In genomic region chr5:115340007-115340406, GRCm38 (mm10) we compare ENCODE assay signal across 9 mouse cellular contexts. TPM values are rescaled to one million over a fixed set of nuclear protein-coding genes. Genes with fewer than 3 reads are reported as not detected.
A peak's percentile ranks its signal among the peaks of the same experiment; 100 is the strongest.
DNase-seq lines count a peak whose midpoint lies in the region; ATAC-seq lines count a peak whose summit lies in the region.
"Had no signal": no experiment of that assay in that cellular context is flagged by ENCODE, and none has a peak within 500 bp of the region (broad histone marks: within the 10 kb centered on the region; RNA-seq: fewer than 3 reads in every experiment).

No protein-coding gene starts in this region.

- H3K27ac ChIP-seq in kidney, embryonic 14.5 days (ENCODE audit: low read depth, low read length), result no peak overlapping the region
- H3K27ac ChIP-seq in embryonic facial prominence, embryonic 12.5 days, result no peak overlapping the region
- no peak overlapping the region for H3K27ac ChIP-seq in intestine, embryonic 14.5 days (ENCODE audit: low read depth)
- no peak overlapping the region for H3K27ac ChIP-seq in midbrain, embryonic 16.5 days (ENCODE audit: low read length)

- peak overlapping the region; percentile 66 for H3K4me2 ChIP-seq in kidney, embryonic 14.5 days (replicated peaks; ENCODE audit: low read depth, low read length)
- peak overlapping the region; percentile 71 for H3K4me2 ChIP-seq in embryonic facial prominence, embryonic 12.5 days (replicated peaks)
- H3K4me2 ChIP-seq in intestine, embryonic 14.5 days (ENCODE audit: low read length), result peak overlapping the region; percentile 56
- peak overlapping the region; percentile 73 for H3K4me2 ChIP-seq in midbrain, embryonic 16.5 days (ENCODE audit: low read length)

- H3K4me1 ChIP-seq in kidney, embryonic 14.5 days (ENCODE audit: control insufficient read depth, insufficient read depth, low read length), result peaks cover 13% of the 10 kb centered on the region
- H3K4me1 ChIP-seq in embryonic facial prominence, embryonic 12.5 days, result peaks cover 15% of the 10 kb centered on the region
- H3K4me1 ChIP-seq in intestine, embryonic 14.5 days (replicated peaks; ENCODE audit: control insufficient read depth, insufficient read depth, low read length), result peaks cover 18% of the 10 kb centered on the region
- peaks cover 24% of the 10 kb centered on the region for H3K4me1 ChIP-seq in midbrain, embryonic 16.5 days (ENCODE audit: control insufficient read depth, insufficient read depth, low read length)

- H3K4me3 ChIP-seq in kidney, embryonic 14.5 days (ENCODE audit: low read length), result peak overlapping the region; percentile 61
- H3K4me3 ChIP-seq in embryonic facial prominence, embryonic 12.5 days, result peak overlapping the region; percentile 89
- peak overlapping the region; percentile 96 for H3K4me3 ChIP-seq in intestine, embryonic 14.5 days (ENCODE audit: low read depth, low read length)
- H3K4me3 ChIP-seq in midbrain, embryonic 16.5 days (ENCODE audit: low read depth, low read length), result peak overlapping the region; percentile 84

- peaks cover 38% of the 10 kb centered on the region for H3K36me3 ChIP-seq in kidney, embryonic 14.5 days (ENCODE audit: control insufficient read depth, insufficient read depth, low read length)
- H3K36me3 ChIP-seq in embryonic facial prominence, embryonic 12.5 days, result peaks cover 50% of the 10 kb centered on the region
- peaks cover 45% of the 10 kb centered on the region for H3K36me3 ChIP-seq in intestine, embryonic 14.5 days (ENCODE audit: control insufficient read depth, insufficient read depth, low read length)
- peaks cover 24% of the 10 kb centered on the region for H3K36me3 ChIP-seq in midbrain, embryonic 16.5 days (ENCODE audit: control insufficient read depth, insufficient read depth, low read length)

- H3K27me3 ChIP-seq in kidney, embryonic 14.5 days (ENCODE audit: control insufficient read depth, insufficient read depth, low read length), result no peaks in the 10 kb centered on the region
- no peaks in the 10 kb centered on the region for H3K27me3 ChIP-seq in embryonic facial prominence, embryonic 12.5 days
- no peaks in the 10 kb centered on the region for H3K27me3 ChIP-seq in intestine, embryonic 14.5 days (replicated peaks; ENCODE audit: control insufficient read depth, insufficient read depth, low read length)
- no peaks in the 10 kb centered on the region for H3K27me3 ChIP-seq in midbrain, embryonic 16.5 days (ENCODE audit: control insufficient read depth, insufficient read depth, low read depth, low read length)

- 27% methylated on average over 7 of the region's 7 CpGs for WGBS in kidney, embryonic 14.5 days
- WGBS in embryonic facial prominence, embryonic 12.5 days, result 36% methylated on average over 7 of the region's 7 CpGs
- 17% methylated on average over 7 of the region's 7 CpGs for WGBS in intestine, embryonic 14.5 days
- WGBS in midbrain, embryonic 16.5 days, result 28% methylated on average over 7 of the region's 7 CpGs

- DNase-seq in kidney, adult 8-10 months, result no peak
- no peak for DNase-seq in intestine, embryonic 14.5 days (ENCODE audit: low spot score)
- no peak for DNase-seq in left cerebral cortex, adult 9 months (ENCODE audit: low spot score in 2 of 2)
- no peak for DNase-seq in right cerebral cortex, postnatal 14 days
- no peak for DNase-seq in thymus, postnatal 0 days (ENCODE audit: low spot score)
- DNase-seq: kidney, postnatal 4 days had no signal

- H3K9me3 ChIP-seq in kidney, embryonic 14.5 days (ENCODE audit: control insufficient read depth, low read length), result no peaks in the 10 kb centered on the region
- H3K9me3 ChIP-seq in embryonic facial prominence, embryonic 12.5 days, result no peaks in the 10 kb centered on the region
- H3K9me3 ChIP-seq in intestine, embryonic 14.5 days (ENCODE audit: control insufficient read depth, low read length), result no peaks in the 10 kb centered on the region
- H3K9me3 ChIP-seq in midbrain, embryonic 16.5 days (replicated peaks; ENCODE audit: control insufficient read depth, low read length, poor library complexity, severe bottlenecking), result no peaks in the 10 kb centered on the region

- no peak for ATAC-seq in kidney, embryonic 14.5 days (ENCODE audit: low FRiP score, low TSS enrichment)
- no peak for ATAC-seq in embryonic facial prominence, embryonic 12.5 days (ENCODE audit: insufficient number of reproducible peaks, insufficient read depth, low FRiP score, low TSS enrichment)
- no peak for ATAC-seq in intestine, embryonic 14.5 days (replicated peaks; ENCODE audit: low FRiP score, low TSS enrichment, low read depth)
- no peak for ATAC-seq in midbrain, embryonic 16.5 days

- peak overlapping the region; percentile 70; the same call in 1 of the 2 replicates for H3K9ac ChIP-seq in kidney, embryonic 14.5 days (ENCODE audit: low read depth, low read length)
- H3K9ac ChIP-seq in embryonic facial prominence, embryonic 12.5 days, result no peak overlapping the region
- H3K9ac ChIP-seq in intestine, embryonic 14.5 days (ENCODE audit: low read length), result peak overlapping the region; percentile 82
- no peak overlapping the region for H3K9ac ChIP-seq in midbrain, embryonic 16.5 days (ENCODE audit: low read depth, low read length)

RNA-seq across cellular contexts. Expression of gene Gatc, which starts 1.0 kb away (rescaled TPM):
- polyA plus RNA-seq in kidney, embryonic 14.5 days (2014; fragmentation: Nextera tagmentation; extraction: Ambion mirVana), result 35.8 and 36.9 TPM in 2 replicates
- polyA plus RNA-seq in embryonic facial prominence, embryonic 12.5 days (2016; fragmentation: Nextera tagmentation; extraction: Ambion mirVana), result 29.0 and 30.0 TPM in 2 replicates
- 33.7 and 40.2 TPM in 2 replicates for polyA plus RNA-seq in intestine, embryonic 14.5 days (2014; fragmentation: Nextera tagmentation; extraction: Ambion mirVana)
- 37.8 and 43.5 TPM in 2 replicates for polyA plus RNA-seq in midbrain, embryonic 16.5 days (2015; fragmentation: Nextera tagmentation; extraction: Ambion mirVana)
- polyA plus RNA-seq in thymus, postnatal 0 days (2015; fragmentation: Nextera tagmentation; extraction: Ambion mirVana), result 11.6 and 12.5 TPM in 2 replicates

RNA-seq across cellular contexts. Expression of gene Triap1, which starts 1.0 kb away (rescaled TPM):
- 56.2 and 62.2 TPM in 2 replicates for polyA plus RNA-seq in kidney, embryonic 14.5 days (2014; fragmentation: Nextera tagmentation; extraction: Ambion mirVana)
- polyA plus RNA-seq in embryonic facial prominence, embryonic 12.5 days (2016; fragmentation: Nextera tagmentation; extraction: Ambion mirVana), result 55.5 and 56.7 TPM in 2 replicates
- 59.8 and 65.9 TPM in 2 replicates for polyA plus RNA-seq in intestine, embryonic 14.5 days (2014; fragmentation: Nextera tagmentation; extraction: Ambion mirVana)
- 47.9 and 52.6 TPM in 2 replicates for polyA plus RNA-seq in midbrain, embryonic 16.5 days (2015; fragmentation: Nextera tagmentation; extraction: Ambion mirVana)
- polyA plus RNA-seq in thymus, postnatal 0 days (2015; fragmentation: Nextera tagmentation; extraction: Ambion mirVana), result 64.6 and 65.2 TPM in 2 replicates

RNA-seq across cellular contexts. Expression of gene Cox6a1, which starts 8.8 kb away (rescaled TPM):
- 911 and 1,119 TPM in 2 replicates for polyA plus RNA-seq in kidney, embryonic 14.5 days (2014; fragmentation: Nextera tagmentation; extraction: Ambion mirVana)
- 652 and 721 TPM in 2 replicates for polyA plus RNA-seq in embryonic facial prominence, embryonic 12.5 days (2016; fragmentation: Nextera tagmentation; extraction: Ambion mirVana)
- polyA plus RNA-seq in intestine, embryonic 14.5 days (2014; fragmentation: Nextera tagmentation; extraction: Ambion mirVana), result 1,031 and 1,178 TPM in 2 replicates
- polyA plus RNA-seq in midbrain, embryonic 16.5 days (2015; fragmentation: Nextera tagmentation; extraction: Ambion mirVana), result 1,007 and 1,008 TPM in 2 replicates
- 1,056 and 1,106 TPM in 2 replicates for polyA plus RNA-seq in thymus, postnatal 0 days (2015; fragmentation: Nextera tagmentation; extraction: Ambion mirVana)

RNA-seq across cellular contexts. Expression of gene Srsf9, which starts 13.0 kb away (rescaled TPM):
- 320 and 334 TPM in 2 replicates for polyA plus RNA-seq in kidney, embryonic 14.5 days (2014; fragmentation: Nextera tagmentation; extraction: Ambion mirVana)
- polyA plus RNA-seq in embryonic facial prominence, embryonic 12.5 days (2016; fragmentation: Nextera tagmentation; extraction: Ambion mirVana), result 418 and 420 TPM in 2 replicates
- 226 and 231 TPM in 2 replicates for polyA plus RNA-seq in intestine, embryonic 14.5 days (2014; fragmentation: Nextera tagmentation; extraction: Ambion mirVana)
- polyA plus RNA-seq in midbrain, embryonic 16.5 days (2015; fragmentation: Nextera tagmentation; extraction: Ambion mirVana), result 118 and 132 TPM in 2 replicates
- polyA plus RNA-seq in thymus, postnatal 0 days (2015; fragmentation: Nextera tagmentation; extraction: Ambion mirVana), result 236 and 257 TPM in 2 replicates

RNA-seq across cellular contexts. Expression of gene Dynll1, which starts 39.2 kb away (rescaled TPM):
- polyA plus RNA-seq in kidney, embryonic 14.5 days (2014; fragmentation: Nextera tagmentation; extraction: Ambion mirVana), result 1,720 and 2,039 TPM in 2 replicates
- polyA plus RNA-seq in embryonic facial prominence, embryonic 12.5 days (2016; fragmentation: Nextera tagmentation; extraction: Ambion mirVana), result 1,589 and 1,712 TPM in 2 replicates
- polyA plus RNA-seq in intestine, embryonic 14.5 days (2014; fragmentation: Nextera tagmentation; extraction: Ambion mirVana), result 1,564 and 1,605 TPM in 2 replicates
- 1,084 and 1,126 TPM in 2 replicates for polyA plus RNA-seq in midbrain, embryonic 16.5 days (2015; fragmentation: Nextera tagmentation; extraction: Ambion mirVana)
- polyA plus RNA-seq in thymus, postnatal 0 days (2015; fragmentation: Nextera tagmentation; extraction: Ambion mirVana), result 1,203 and 1,571 TPM in 2 replicates

Comparison
In these comparisons a context has a peak if more than half of its experiments do, and no peak if none do; other contexts are left out.
1. H3K9ac ChIP-seq: peak in kidney, embryonic 14.5 days (single experiment) and intestine, embryonic 14.5 days (single experiment); none in embryonic facial prominence, embryonic 12.5 days (single experiment) and midbrain, embryonic 16.5 days (single experiment).
2. Peak in every context shown above with its lines, with median percentiles within 50 percentile points of each other: H3K4me2 ChIP-seq and H3K4me3 ChIP-seq.